Mouse (Mus musculus) kidney, adult 11 months (tissue): ENCODE measurements around the gene Spi1.

Experiments
- DNase-seq: peaks from one replicate; pipeline ENCODE4 v3.0.0; 2022

The Spi1 gene

GRCm38 (mm10) chr2:91130126-91130525, 47.9 kb downstream of the Spi1 start:
- no peak for DNase-seq

GRCm38 (mm10) chr2:91131251-91131650, 49.1 kb downstream of the Spi1 start:
- DNase-seq = no peak

- DNase-seq = no peak
Measured at GRCm38 (mm10) chr2:91132035-91132434, 49.8 kb downstream of the Spi1 start.

- DNase-seq = no peak
Measured at GRCm38 (mm10) chr2:91136513-91137412, 54.6 kb downstream of the Spi1 start.

- no peak for DNase-seq
Measured at GRCm38 (mm10) chr2:91137481-91137880, 55.3 kb downstream of the Spi1 start.

GRCm38 (mm10) chr2:91139311-91139710, 57.1 kb downstream of the Spi1 start:
- DNase-seq = no peak

GRCm38 (mm10) chr2:91139764-91140163, 57.6 kb downstream of the Spi1 start:
- no peak for DNase-seq

- DNase-seq = no peak
Measured at GRCm38 (mm10) chr2:91142920-91143319, 60.7 kb downstream of the Spi1 start.

GRCm38 (mm10) chr2:91143401-91143800, 61.2 kb downstream of the Spi1 start:
- DNase-seq = no peak

- no peak for DNase-seq
Measured at GRCm38 (mm10) chr2:91148101-91148500, 65.9 kb downstream of the Spi1 start.

- no peak for DNase-seq
Measured at GRCm38 (mm10) chr2:91151331-91151730, 69.1 kb downstream of the Spi1 start.

GRCm38 (mm10) chr2:91152885-91153377, 70.7 kb downstream of the Spi1 start:
- DNase-seq = no peak

GRCm38 (mm10) chr2:91154091-91154490, 71.9 kb downstream of the Spi1 start:
- no peak for DNase-seq

- no peak for DNase-seq
Measured at GRCm38 (mm10) chr2:91157002-91157752, 75.0 kb downstream of the Spi1 start.

- DNase-seq = peak; percentile 11
Measured at GRCm38 (mm10) chr2:91160591-91160990, 78.4 kb downstream of the Spi1 start.

GRCm38 (mm10) chr2:91162952-91163351, 80.8 kb downstream of the Spi1 start:
- no peak for DNase-seq

- DNase-seq = no peak
Measured at GRCm38 (mm10) chr2:91163532-91163931, 81.3 kb downstream of the Spi1 start.

GRCm38 (mm10) chr2:91164991-91165390, 82.8 kb downstream of the Spi1 start:
- DNase-seq = no peak
